Mouse (Mus musculus) left cerebral cortex, adult 8-10 months (tissue): Measurements from ENCODE around the gene Zfp451. TPM values are rescaled to one million over a fixed set of nuclear protein-coding genes. Genes with fewer than 3 reads are reported as not detected.
A peak's percentile ranks its signal among the peaks of the same experiment; 100 is the strongest.
"Not testable (repeated sequence)": the region's sequence is repeated elsewhere in the genome, so short reads cannot be mapped to it uniquely, and the experiment has no call there.

Source experiments
- DNase-seq, 2 experiments: peaks; one replicate each; pipeline ENCODE4 v3.0.0; 2022; ENCODE audit warnings: low spot score in 2 of 2
- total RNA-seq, 4 experiments: library from RNA; stranded (reverse); gene quantifications; 2 replicates each; pipeline ENCODE4 v1.2.4; 2022

Zfp451 gene
- 10 to 100 TPM; 48.0 to 58.7 (median 54.0) TPM for total RNA-seq

- DNase-seq: peak; percentile 75 to 90
Measured at GRCm38 (mm10) chr1:33813868-33814794, at the start of gene Zfp451. Zfp451 (minus strand) TSS chr1:33814595.

GRCm38 (mm10) chr1:33846807-33847206 lies 32.4 kb upstream of the Zfp451 start:
- DNase-seq: no peak

DNA sequence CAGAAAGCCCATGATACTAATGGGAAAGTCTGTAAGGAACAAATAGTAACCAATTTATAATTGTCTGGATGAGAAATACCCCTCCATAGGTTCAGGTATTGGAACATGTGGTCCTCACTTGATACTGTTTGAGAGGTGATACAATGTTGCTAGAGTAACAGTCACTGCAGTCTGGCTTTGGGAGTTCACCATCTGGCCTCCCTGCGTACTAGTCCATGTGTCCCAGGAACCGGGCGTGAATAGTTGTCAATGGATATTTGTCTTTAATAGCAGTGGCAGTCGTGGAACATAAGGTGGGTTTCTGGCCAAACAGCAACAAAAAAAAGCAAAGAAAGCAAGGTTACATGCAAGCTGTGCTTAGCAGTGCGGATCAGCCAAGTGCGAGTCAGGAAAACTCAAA lies 29.4 kb upstream of the Zfp451 start:
- no peak for DNase-seq

- DNase-seq: not testable (repeated sequence)
Measured at GRCm38 (mm10) chr1:33838952-33839351, 24.6 kb upstream of the Zfp451 start.

DNA sequence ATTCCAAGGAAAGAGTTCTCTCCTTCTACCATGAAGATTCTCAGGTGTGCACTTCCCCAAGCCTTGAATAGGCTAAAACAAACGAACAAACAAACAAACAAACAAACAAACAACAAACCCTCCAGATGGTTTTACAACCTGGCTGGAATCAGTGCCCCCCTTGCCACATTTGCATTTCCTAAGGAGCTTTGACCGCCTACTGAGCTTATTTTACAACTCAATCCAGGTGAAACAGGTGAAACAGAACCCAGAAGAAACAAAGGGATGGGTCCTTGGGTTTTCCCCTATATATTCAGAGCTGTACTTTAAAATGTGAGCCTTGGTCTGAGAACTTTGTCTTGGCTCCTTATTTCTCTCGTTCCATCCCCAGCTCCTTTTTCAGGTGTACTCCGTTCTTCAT lies 16.2 kb upstream of the Zfp451 start:
- DNase-seq: no peak

- DNase-seq: no peak
Measured at GRCm38 (mm10) chr1:33817931-33818330, 3.5 kb upstream of the Zfp451 start.

DNA sequence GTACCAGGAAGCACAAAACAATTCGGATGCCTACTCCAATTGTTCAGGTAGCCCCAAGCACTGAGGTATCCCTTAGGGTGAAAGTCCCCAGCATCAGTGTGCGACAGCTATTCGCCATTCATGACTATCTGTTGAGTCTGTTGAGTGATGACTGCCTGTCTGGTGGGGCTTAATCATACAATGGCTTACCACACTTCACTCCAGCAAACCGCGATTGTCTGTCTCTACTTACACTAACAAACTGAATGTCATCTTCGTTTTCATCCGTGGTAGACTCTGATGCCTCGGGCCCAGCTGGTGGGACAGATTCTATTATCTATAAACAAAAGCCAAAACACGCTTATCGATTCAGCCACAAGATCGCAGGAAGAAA lies 914 bp downstream of the Zfp451 start:
- no peak for DNase-seq

- DNase-seq: no peak
Measured at GRCm38 (mm10) chr1:33803323-33803722, 11.1 kb downstream of the Zfp451 start.

GRCm38 (mm10) chr1:33799620-33800019 lies 14.8 kb downstream of the Zfp451 start:
- DNase-seq: no peak

- no peak for DNase-seq
Measured at GRCm38 (mm10) chr1:33788493-33788892, 25.9 kb downstream of the Zfp451 start.

DNA sequence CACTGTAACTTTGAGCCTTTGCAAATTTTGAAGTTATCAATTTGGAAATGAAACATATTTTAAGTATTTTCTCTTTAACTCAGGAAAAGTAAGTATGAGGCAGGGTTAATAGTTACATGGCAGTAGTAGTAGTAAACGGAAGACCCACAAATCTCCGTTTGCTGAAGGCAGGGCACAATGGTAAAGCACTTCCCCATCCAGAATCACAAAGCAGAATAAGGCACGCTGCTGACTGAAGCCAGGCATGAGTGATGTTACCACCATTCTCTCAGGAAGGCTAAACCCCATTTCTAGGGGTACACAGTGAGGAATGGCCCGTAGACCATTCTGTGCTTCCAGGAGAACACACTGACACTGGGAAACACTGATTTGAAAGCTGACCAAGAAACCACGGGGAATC lies 26.3 kb downstream of the Zfp451 start:
- no peak for DNase-seq

GRCm38 (mm10) chr1:33784561-33784960 lies 29.8 kb downstream of the Zfp451 start:
- no peak for DNase-seq

DNA sequence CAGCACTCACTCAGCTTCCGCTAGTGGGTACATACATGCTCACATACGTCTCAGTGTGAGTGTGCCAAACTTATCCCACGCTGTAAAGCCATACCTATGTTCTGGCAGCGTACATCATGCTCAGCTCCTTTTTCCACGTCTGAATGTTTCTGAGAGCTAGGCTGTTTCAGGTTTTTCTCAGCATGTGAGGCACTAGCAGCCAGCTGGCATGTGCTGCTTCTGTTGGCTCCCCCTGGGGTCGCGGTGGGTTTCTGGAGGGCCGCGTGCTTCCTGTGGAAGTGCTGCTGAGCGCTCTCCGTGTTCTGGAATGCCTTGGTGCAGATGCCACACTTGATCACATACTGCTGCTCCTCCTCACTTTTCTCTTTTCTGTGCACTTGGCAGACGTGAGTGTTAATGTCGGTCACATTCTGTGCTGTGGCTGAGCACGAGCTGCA lies 38.2 kb downstream of the Zfp451 start:
- no peak for DNase-seq

DNA sequence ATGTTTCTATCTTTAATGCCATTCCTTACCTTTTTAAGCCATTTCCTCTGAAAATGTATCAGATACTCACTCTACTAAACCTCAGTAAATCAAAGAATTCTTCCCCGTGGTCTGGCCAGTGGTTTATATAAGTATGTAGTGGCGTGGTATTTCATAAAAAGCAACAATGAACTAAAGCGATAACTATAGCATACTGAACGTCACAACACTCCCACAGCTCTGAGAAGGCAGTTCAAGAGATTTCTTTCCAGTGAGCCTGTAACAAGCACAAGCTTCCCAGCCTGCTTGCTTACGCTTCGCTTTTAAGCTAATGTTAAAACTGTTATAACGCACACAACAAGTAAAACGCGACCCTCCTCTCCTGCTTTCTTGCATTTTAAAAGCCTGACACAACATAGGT lies 42.3 kb downstream of the Zfp451 start:
- no peak for DNase-seq

- no peak for DNase-seq
Measured at GRCm38 (mm10) chr1:33771621-33772020, 42.8 kb downstream of the Zfp451 start.

DNA sequence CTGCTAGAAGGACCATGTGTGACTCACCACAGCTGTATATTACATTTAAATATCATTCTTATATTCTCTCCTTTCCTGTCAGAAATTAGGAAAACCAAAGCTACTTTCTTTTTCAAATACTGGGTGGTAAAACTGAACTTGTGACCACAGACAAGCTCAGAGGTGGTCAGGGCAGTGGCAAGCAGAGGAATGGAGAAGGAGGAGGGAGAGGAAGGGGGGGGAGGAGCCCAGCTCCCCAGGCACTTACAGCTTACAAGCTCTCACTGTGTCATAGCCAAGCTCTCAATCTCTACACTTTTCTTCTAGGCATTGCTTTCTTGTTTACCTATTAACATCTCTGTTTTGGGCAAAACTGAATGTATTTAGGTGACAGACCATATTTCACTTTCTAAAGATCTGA lies 45.6 kb downstream of the Zfp451 start:
- DNase-seq: no peak

GRCm38 (mm10) chr1:33768091-33768787 lies 46.2 kb downstream of the Zfp451 start:
- DNase-seq: no peak

- no peak for DNase-seq
Measured at GRCm38 (mm10) chr1:33766520-33767508, 47.6 kb downstream of the Zfp451 start.

DNA sequence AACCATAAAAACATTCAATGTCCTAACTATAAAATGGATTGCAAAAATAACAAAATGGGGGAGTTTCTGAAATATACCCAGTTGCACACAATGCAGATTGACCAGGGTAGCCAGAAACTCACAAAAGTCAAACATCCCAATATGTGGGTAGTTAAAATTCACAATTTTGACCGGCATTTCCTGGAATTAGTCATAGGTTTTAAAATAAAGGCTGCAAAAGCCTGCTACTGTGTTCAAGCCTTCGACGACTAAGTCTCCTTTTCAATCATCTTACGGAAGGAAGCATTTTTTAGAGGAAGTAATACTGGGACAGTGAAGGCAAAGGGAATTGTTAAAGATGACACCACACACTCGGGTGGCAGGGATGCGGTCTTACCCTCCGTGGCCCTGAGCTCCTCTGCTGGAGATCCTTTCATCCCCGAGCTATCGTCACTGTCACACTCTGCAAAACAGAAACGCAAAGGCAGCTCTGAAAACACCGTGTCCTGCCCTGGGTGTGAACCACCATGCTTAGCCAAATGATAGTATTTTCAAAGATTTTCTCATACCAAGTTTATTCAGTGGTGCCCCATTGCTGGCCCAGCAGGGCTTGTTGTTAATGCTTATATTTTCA lies 48.8 kb downstream of the Zfp451 start:
- DNase-seq: no peak

GRCm38 (mm10) chr1:33763826-33764225 lies 50.6 kb downstream of the Zfp451 start:
- no peak for DNase-seq

GRCm38 (mm10) chr1:33758488-33758887 lies 55.9 kb downstream of the Zfp451 start:
- DNase-seq: no peak
